Mouse (Mus musculus) c-Kit-positive CD71-positive TER-119-positive erythroid progenitor cells, embryonic 14.5 days (primary cell): ENCODE results near the gene Gm15114.
"Not testable (repeated sequence)": the region's sequence is repeated elsewhere in the genome, so short reads cannot be mapped to it uniquely, and the experiment has no call there.

ENCODE experiments used
- DNase-seq: peaks from one replicate; pipeline ENCODE4 v3.0.0-alpha.2; 2013; ENCODE audit warnings: low spot score

Gene Gm15114

DNA sequence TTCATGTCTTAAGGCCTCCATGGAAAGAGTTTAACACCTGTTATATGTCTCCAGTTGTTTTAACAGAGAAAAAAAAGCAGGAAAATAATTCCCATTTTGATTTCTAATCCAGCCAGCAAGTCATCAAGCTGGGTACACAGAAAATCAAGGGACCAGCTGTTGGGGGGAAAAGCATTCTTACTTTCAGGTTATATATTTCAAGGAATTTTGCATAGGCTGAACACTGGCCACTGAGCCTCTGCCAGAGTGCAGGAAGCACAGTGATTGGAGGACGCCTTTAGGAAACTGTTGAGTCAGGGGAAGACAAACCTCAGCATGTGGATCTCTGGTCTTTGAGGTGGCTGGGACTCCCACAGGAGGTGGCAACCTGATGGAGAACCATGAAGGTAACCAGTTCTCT is at the start of gene Gm15114:
Gm15114 (plus strand) TSS at position 301 of the 400 bp plus-strand sequence.
- DNase-seq, result not testable (repeated sequence)
